Mouse (Mus musculus): ENCODE results near the gene Pacsin1. TPM values are rescaled to one million over a fixed set of nuclear protein-coding genes. Genes with fewer than 3 reads are reported as not detected.

Gene Pacsin1
- polyA plus RNA-seq, 1 experiment from 2014 or later: 6.9 TPM

GRCm38 (mm10) chr17:27690993-27691693 lies 35.8 kb downstream of the Pacsin1 start:
- no peak overlapping the region for H3K4me3 ChIP-seq
- 66% methylated on average over 14 of the region's 14 CpGs for WGBS
- no peaks in the 10 kb centered on the region for H3K9me3 ChIP-seq
- no peak for DNase-seq (ENCODE audit: low spot score)
- H3K27me3 ChIP-seq (replicated peaks; ENCODE audit: low read depth, poor library complexity, severe bottlenecking): peaks cover 29% of the 10 kb centered on the region
- no peaks in the 10 kb centered on the region for H3K36me3 ChIP-seq (replicated peaks)
- no peak overlapping the region for H3K27ac ChIP-seq (replicated peaks)
- peaks cover 27% of the 10 kb centered on the region for H3K4me1 ChIP-seq

- no peak for DNase-seq (ENCODE audit: low spot score)
- Histone ChIP-seq H3K27ac (replicated peaks) (no peak overlapping the region), H3K4me1 (peaks cover 20% of the 10 kb centered on the region), H3K9me3 (peaks cover 13% of the 10 kb centered on the region), H3K4me3 (no peak overlapping the region), H3K36me3 (replicated peaks) (no peaks in the 10 kb centered on the region), H3K27me3 (replicated peaks; ENCODE audit: low read depth, poor library complexity, severe bottlenecking) (peaks cover 26% of the 10 kb centered on the region)
- WGBS: 84% methylated on average over 17 of the region's 17 CpGs
Measured at GRCm38 (mm10) chr17:27699641-27700244, 44.4 kb downstream of the Pacsin1 start.

- WGBS: 74% methylated on average over 2 of the region's 2 CpGs
- H3K27me3 ChIP-seq (replicated peaks; ENCODE audit: low read depth, poor library complexity, severe bottlenecking): peaks cover 37% of the 10 kb centered on the region
- DNase-seq (ENCODE audit: low spot score): no peak
- no peak overlapping the region for H3K27ac ChIP-seq (replicated peaks)
- H3K36me3 ChIP-seq (replicated peaks): no peaks in the 10 kb centered on the region
- H3K4me3 ChIP-seq: no peak overlapping the region
- H3K4me1 ChIP-seq: peaks cover 20% of the 10 kb centered on the region
- peaks cover 13% of the 10 kb centered on the region for H3K9me3 ChIP-seq
Measured at GRCm38 (mm10) chr17:27700812-27701211, 45.5 kb downstream of the Pacsin1 start.

GRCm38 (mm10) chr17:27701856-27702255 lies 46.5 kb downstream of the Pacsin1 start:
- Histone ChIP-seq H3K27ac (replicated peaks) (no peak overlapping the region; the same call in 1 of the 2 replicates), H3K27me3 (replicated peaks; ENCODE audit: low read depth, poor library complexity, severe bottlenecking) (peaks cover 48% of the 10 kb centered on the region), H3K36me3 (replicated peaks) (no peaks in the 10 kb centered on the region), H3K4me3 (no peak overlapping the region), H3K4me1 (peaks cover 21% of the 10 kb centered on the region), H3K9me3 (peaks cover 13% of the 10 kb centered on the region)
- 73% methylated on average over 6 of the region's 6 CpGs for WGBS
- no peak for DNase-seq (ENCODE audit: low spot score)

- Histone ChIP-seq H3K36me3 (replicated peaks) (no peaks in the 10 kb centered on the region), H3K27me3 (replicated peaks; ENCODE audit: low read depth, poor library complexity, severe bottlenecking) (peaks cover 54% of the 10 kb centered on the region), H3K9me3 (peaks cover 13% of the 10 kb centered on the region), H3K27ac (replicated peaks) (no peak overlapping the region; the same call in 1 of the 2 replicates), H3K4me3 (peak overlapping the region; percentile 51), H3K4me1 (peaks cover 27% of the 10 kb centered on the region)
- under 1% methylated on average over 34 of the region's 34 CpGs for WGBS
- peak; percentile 87 for DNase-seq (ENCODE audit: low spot score)
Measured at GRCm38 (mm10) chr17:27702518-27702917, 47.2 kb downstream of the Pacsin1 start.

GRCm38 (mm10) chr17:27703961-27704621 lies 48.8 kb downstream of the Pacsin1 start:
- DNase-seq (ENCODE audit: low spot score): peak; percentile 45
- Histone ChIP-seq H3K9me3 (peaks cover 10% of the 10 kb centered on the region), H3K27me3 (replicated peaks; ENCODE audit: low read depth, poor library complexity, severe bottlenecking) (peaks cover 60% of the 10 kb centered on the region), H3K36me3 (replicated peaks) (no peaks in the 10 kb centered on the region), H3K4me1 (peaks cover 42% of the 10 kb centered on the region), H3K4me3 (no peak overlapping the region), H3K27ac (replicated peaks) (no peak overlapping the region)
- WGBS: 63% methylated on average over 5 of the region's 5 CpGs

GRCm38 (mm10) chr17:27705661-27706060 lies 50.4 kb downstream of the Pacsin1 start:
- no peaks in the 10 kb centered on the region for H3K9me3 ChIP-seq
- H3K27me3 ChIP-seq (replicated peaks; ENCODE audit: low read depth, poor library complexity, severe bottlenecking): peaks cover 76% of the 10 kb centered on the region
- H3K4me3 ChIP-seq: no peak overlapping the region
- DNase-seq (ENCODE audit: low spot score): no peak
- no peak overlapping the region for H3K27ac ChIP-seq (replicated peaks)
- WGBS: 32% methylated on average over 10 of the region's 10 CpGs
- no peaks in the 10 kb centered on the region for H3K36me3 ChIP-seq (replicated peaks)
- peaks cover 49% of the 10 kb centered on the region for H3K4me1 ChIP-seq

- DNase-seq (ENCODE audit: low spot score): peak; percentile 99
- H3K27ac ChIP-seq (replicated peaks): peak overlapping the region; percentile 30; the same call in 1 of the 2 replicates
- no peaks in the 10 kb centered on the region for H3K36me3 ChIP-seq (replicated peaks)
- peaks cover 64% of the 10 kb centered on the region for H3K27me3 ChIP-seq (replicated peaks; ENCODE audit: low read depth, poor library complexity, severe bottlenecking)
- peak overlapping the region; percentile 55 for H3K4me3 ChIP-seq
- WGBS: 4% methylated on average over 25 of the region's 25 CpGs
- no peaks in the 10 kb centered on the region for H3K9me3 ChIP-seq
- peaks cover 35% of the 10 kb centered on the region for H3K4me1 ChIP-seq
Measured at GRCm38 (mm10) chr17:27707954-27708661, 52.8 kb downstream of the Pacsin1 start.

- no peaks in the 10 kb centered on the region for H3K9me3 ChIP-seq
- H3K36me3 ChIP-seq (replicated peaks): no peaks in the 10 kb centered on the region
- peaks cover 54% of the 10 kb centered on the region for H3K27me3 ChIP-seq (replicated peaks; ENCODE audit: low read depth, poor library complexity, severe bottlenecking)
- H3K27ac ChIP-seq (replicated peaks): no peak overlapping the region
- WGBS: 74% methylated on average over 5 of the region's 5 CpGs
- peaks cover 35% of the 10 kb centered on the region for H3K4me1 ChIP-seq
- DNase-seq (ENCODE audit: low spot score): no peak
- H3K4me3 ChIP-seq: no peak overlapping the region
Measured at GRCm38 (mm10) chr17:27709650-27710049, 54.3 kb downstream of the Pacsin1 start.

GRCm38 (mm10) chr17:27712832-27713231 lies 57.5 kb downstream of the Pacsin1 start:
- 84% methylated on average over 1 of the region's 1 CpGs for WGBS
- Histone ChIP-seq H3K36me3 (replicated peaks) (no peaks in the 10 kb centered on the region), H3K4me3 (no peak overlapping the region), H3K27me3 (replicated peaks; ENCODE audit: low read depth, poor library complexity, severe bottlenecking) (peaks cover 48% of the 10 kb centered on the region), H3K9me3 (no peaks in the 10 kb centered on the region), H3K4me1 (peaks cover 40% of the 10 kb centered on the region), H3K27ac (replicated peaks) (no peak overlapping the region)
- DNase-seq (ENCODE audit: low spot score): no peak

GRCm38 (mm10) chr17:27716804-27717203 lies 61.5 kb downstream of the Pacsin1 start:
- H3K4me3 ChIP-seq: peak overlapping the region; percentile 49
- WGBS: 3% methylated on average over 16 of the region's 16 CpGs
- H3K9me3 ChIP-seq: no peaks in the 10 kb centered on the region
- H3K4me1 ChIP-seq: peaks cover 32% of the 10 kb centered on the region
- no peaks in the 10 kb centered on the region for H3K36me3 ChIP-seq (replicated peaks)
- peak; percentile 76 for DNase-seq (ENCODE audit: low spot score)
- peak overlapping the region; percentile 74; the same call in 1 of the 2 replicates for H3K27ac ChIP-seq (replicated peaks)
- peaks cover 57% of the 10 kb centered on the region for H3K27me3 ChIP-seq (replicated peaks; ENCODE audit: low read depth, poor library complexity, severe bottlenecking)

GRCm38 (mm10) chr17:27718250-27718649 lies 62.9 kb downstream of the Pacsin1 start:
- no peak overlapping the region for H3K27ac ChIP-seq (replicated peaks)
- H3K9me3 ChIP-seq: no peaks in the 10 kb centered on the region
- H3K4me3 ChIP-seq: no peak overlapping the region
- H3K27me3 ChIP-seq (replicated peaks; ENCODE audit: low read depth, poor library complexity, severe bottlenecking): peaks cover 57% of the 10 kb centered on the region
- H3K36me3 ChIP-seq (replicated peaks): no peaks in the 10 kb centered on the region
- 57% methylated on average over 5 of the region's 5 CpGs for WGBS
- peaks cover 32% of the 10 kb centered on the region for H3K4me1 ChIP-seq
- no peak for DNase-seq (ENCODE audit: low spot score)

Data from embryonic facial prominence, embryonic 10.5 days (tissue).